Mouse (Mus musculus) MEL (cell line): ENCODE measurements at regions not wholly inside any gene's neighbourhood (a gene's known extent, or its start where the extent isn't known, plus 50 kb on each side); places are given as distances from the start of the nearest gene placed in this dataset.

Experiments
- DNase-seq: peaks from one replicate; pipeline ENCODE4 v3.0.0; 2011; ENCODE audit warnings: low read depth, low spot score
- H3K27ac ChIP-seq: 2 replicates; pipeline ENCODE4 v1.5.1; 2012; ENCODE audit warnings: low read depth, mild to moderate bottlenecking, control low read depth, low read length, moderate library complexity; ENCODE audit not compliant: control insufficient read depth
- H3K27me3 ChIP-seq, 2 experiments: fragments of 150-350 bp in 1 of 2; sonication (generic) in 1 of 2; 2 replicates each; pipeline ENCODE4 v1.6.1; 2012; ENCODE audit warnings: low read length in 2 of 2, mild to moderate bottlenecking in 2 of 2, improper control_type of control experiment in 1 of 2, moderate library complexity in 1 of 2; ENCODE audit not compliant: insufficient read depth in 2 of 2, control insufficient read depth in 1 of 2
- H3K36me3 ChIP-seq, 2 experiments: 2 replicates each; pipeline ENCODE4 v1.6.1; 2012 to 2014; ENCODE audit warnings: low read length in 2 of 2, improper control_type of control experiment in 1 of 2, inconsistent platforms in 1 of 2, mild to moderate bottlenecking in 1 of 2; ENCODE audit not compliant: insufficient read depth in 2 of 2, control insufficient read depth in 1 of 2
- H3K4me1 ChIP-seq, 2 experiments: fragments of 150-350 bp in 1 of 2; sonication (generic) in 1 of 2; 2 replicates each; pipeline ENCODE4 v1.6.1; 2012; ENCODE audit warnings: low read length in 2 of 2, improper control_type of control experiment in 1 of 2, mild to moderate bottlenecking in 1 of 2; ENCODE audit not compliant: insufficient read depth in 2 of 2, control insufficient read depth in 1 of 2
- H3K4me3 ChIP-seq, 2 experiments: fragments of 150-350 bp in 1 of 2; sonication (generic) in 1 of 2; 2 replicates each; pipeline ENCODE4 v1.5.1; 2012; ENCODE audit warnings: low read depth in 2 of 2, low read length in 2 of 2, mild to moderate bottlenecking in 2 of 2, moderate library complexity in 2 of 2, control low read depth in 1 of 2, improper control_type of control experiment in 1 of 2; ENCODE audit not compliant: control insufficient read depth in 1 of 2, insufficient read depth in 1 of 2
- H3K79me2 ChIP-seq: 2 replicates; pipeline ENCODE4 v1.6.1; 2012; ENCODE audit warnings: mild to moderate bottlenecking, low read length, moderate library complexity; ENCODE audit not compliant: control insufficient read depth, poor library complexity, insufficient read depth
- H3K9ac ChIP-seq: 2 replicates; pipeline ENCODE4 v1.6.1; 2012; ENCODE audit warnings: low read depth, mild to moderate bottlenecking, control low read depth, low read length, moderate library complexity; ENCODE audit not compliant: control insufficient read depth, poor library complexity, severe bottlenecking
- H3K9me3 ChIP-seq: fragments of 150-350 bp; sonication (generic); replicated peaks from 2 replicates; pipeline ENCODE4 v1.6.1; 2012; ENCODE audit warnings: mild to moderate bottlenecking, low read length, improper control_type of control experiment, moderate library complexity; ENCODE audit not compliant: insufficient read depth
- BHLHE40 ChIP-seq: IDR thresholded peaks from 2 replicates; pipeline ENCODE4 v1.6.1; 2012; ENCODE audit warnings: low read depth, mild to moderate bottlenecking, inconsistent platforms, low read length, improper control_type of control experiment, borderline replicate concordance
- CHD1 ChIP-seq: IDR thresholded peaks from 2 replicates; pipeline ENCODE4 v1.6.1; 2012; ENCODE audit warnings: low read depth, mild to moderate bottlenecking, inconsistent platforms, low read length, improper control_type of control experiment
- CHD2 ChIP-seq: IDR thresholded peaks from 2 replicates; pipeline ENCODE4 v1.6.1; 2011; ENCODE audit warnings: low read length, improper control_type of control experiment
- CTCF ChIP-seq, 3 experiments: IDR thresholded peaks in 2 of 3; conservative IDR thresholded peaks in 1 of 3; 2 replicates each; pipeline ENCODE4 v1.5.1; 2011 to 2012; ENCODE audit warnings: low read length in 3 of 3, low read depth in 2 of 3, mild to moderate bottlenecking in 2 of 3, improper control_type of control experiment in 1 of 3, inconsistent platforms in 1 of 3, mixed read lengths in 1 of 3, moderate library complexity in 1 of 3; ENCODE audit not compliant: control insufficient read depth in 1 of 3, insufficient read depth in 1 of 3, poor library complexity in 1 of 3, severe bottlenecking in 1 of 3
- E2F4 ChIP-seq: IDR thresholded peaks from 2 replicates; pipeline ENCODE4 v1.6.1; 2011; ENCODE audit warnings: low read depth, low read length, improper control_type of control experiment, borderline replicate concordance
- ELF1 ChIP-seq: IDR thresholded peaks from 2 replicates; pipeline ENCODE4 v1.6.1; 2014; ENCODE audit warnings: low read depth, mild to moderate bottlenecking, inconsistent platforms, low read length, improper control_type of control experiment, moderate library complexity
- ETS1 ChIP-seq: IDR thresholded peaks from 2 replicates; pipeline ENCODE4 v1.6.1; 2012; ENCODE audit warnings: low read depth, mild to moderate bottlenecking, inconsistent platforms, low read length, improper control_type of control experiment, moderate library complexity
- GATA1 ChIP-seq: IDR thresholded peaks from 2 replicates; pipeline ENCODE4 v1.6.1; 2011; ENCODE audit warnings: low read depth, low read length, improper control_type of control experiment
- JUND ChIP-seq: IDR thresholded peaks from 2 replicates; pipeline ENCODE4 v1.6.1; 2011; ENCODE audit warnings: low read depth, mild to moderate bottlenecking, improper control_type of control experiment, low read length
- KAT2A ChIP-seq: conservative IDR thresholded peaks from 2 replicates; pipeline ENCODE4 v1.6.1; 2012; ENCODE audit warnings: low read depth, low read length, improper control_type of control experiment, inconsistent platforms
- MAFK ChIP-seq: IDR thresholded peaks from 2 replicates; pipeline ENCODE4 v1.6.1; 2011; ENCODE audit warnings: low read depth, mild to moderate bottlenecking, low read length, improper control_type of control experiment, borderline replicate concordance
- MEF2A ChIP-seq: IDR thresholded peaks from 2 replicates; pipeline ENCODE4 v1.6.1; 2014; ENCODE audit warnings: low read depth, mild to moderate bottlenecking, inconsistent platforms, low read length, improper control_type of control experiment; ENCODE audit not compliant: poor library complexity, insufficient replicate concordance, severe bottlenecking; ENCODE audit errors: extremely low read depth
- MYC ChIP-seq: IDR thresholded peaks from 2 replicates; pipeline ENCODE4 v1.6.1; 2011; ENCODE audit warnings: low read depth, mild to moderate bottlenecking, low read length, improper control_type of control experiment, moderate library complexity
- NRF1 ChIP-seq: IDR thresholded peaks from 2 replicates; pipeline ENCODE4 v1.6.1; 2014; ENCODE audit warnings: low read depth, mild to moderate bottlenecking, inconsistent platforms, low read length, improper control_type of control experiment, moderate library complexity; ENCODE audit not compliant: poor library complexity, insufficient read depth, severe bottlenecking
- RAD21 ChIP-seq: IDR thresholded peaks from 2 replicates; pipeline ENCODE4 v1.6.1; 2011; ENCODE audit warnings: mild to moderate bottlenecking, low read depth, low read length, improper control_type of control experiment
- RCOR1 ChIP-seq: IDR thresholded peaks from 2 replicates; pipeline ENCODE4 v1.6.1; 2012; ENCODE audit warnings: low read depth, mild to moderate bottlenecking, inconsistent platforms, low read length, improper control_type of control experiment
- SMC3 ChIP-seq: IDR thresholded peaks from 2 replicates; pipeline ENCODE4 v1.6.1; 2011; ENCODE audit warnings: low read depth, low read length, improper control_type of control experiment
- TAL1 ChIP-seq: IDR thresholded peaks from 2 replicates; pipeline ENCODE4 v1.6.1; 2012; ENCODE audit warnings: mild to moderate bottlenecking, inconsistent platforms, low read length, moderate library complexity, mixed read lengths
- TBP ChIP-seq: IDR thresholded peaks from 2 replicates; pipeline ENCODE4 v1.8.0; 2011; ENCODE audit warnings: low read depth, low read length, improper control_type of control experiment
- TCF12 ChIP-seq: IDR thresholded peaks from 2 replicates; pipeline ENCODE4 v1.6.1; 2014; ENCODE audit warnings: low read depth, mild to moderate bottlenecking, inconsistent platforms, low read length, improper control_type of control experiment, moderate library complexity
- USF2 ChIP-seq, 2 experiments: IDR thresholded peaks; 2 replicates each; pipeline ENCODE4 v1.6.1; 2011 to 2012; ENCODE audit warnings: improper control_type of control experiment in 2 of 2, low read length in 2 of 2, borderline replicate concordance in 1 of 2, inconsistent platforms in 1 of 2, low read depth in 1 of 2, mild to moderate bottlenecking in 1 of 2; ENCODE audit not compliant: insufficient read depth in 1 of 2
- ZC3H11A ChIP-seq: IDR thresholded peaks from 2 replicates; pipeline ENCODE4 v1.6.1; 2012; ENCODE audit warnings: low read depth, mild to moderate bottlenecking, inconsistent platforms, low read length, improper control_type of control experiment

DNA sequence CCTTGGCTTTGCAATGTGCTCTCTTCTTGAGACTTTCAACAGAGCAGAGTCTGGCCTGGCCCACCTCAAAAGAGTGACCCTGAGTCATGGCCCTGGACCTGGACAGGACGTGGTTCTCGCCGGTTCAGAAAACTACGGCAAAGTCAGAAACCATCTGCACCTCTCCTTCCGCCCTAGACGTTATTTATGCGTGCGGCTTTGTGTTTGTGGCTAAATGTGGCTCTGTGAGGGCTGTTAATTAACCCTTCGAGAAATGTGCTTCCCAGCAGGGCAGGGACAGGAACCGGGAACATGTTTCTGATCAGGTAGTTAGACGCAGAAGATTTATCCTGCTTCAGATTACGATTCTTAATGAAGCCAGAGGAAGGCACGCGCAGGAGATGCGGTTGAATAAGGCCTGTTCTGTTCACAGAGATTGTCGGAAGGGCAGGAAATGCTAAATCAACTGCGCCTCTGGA, 137.6 kb upstream of the Haao start:
- TF ChIP-seq RAD21 (no peak), GATA1 (no peak), ELF1 (no peak), E2F4 (no peak), MYC (no peak), BHLHE40 (no peak), KAT2A (no peak), USF2 (IDR thresholded peaks at IDR 0.05; ENCODE audit: borderline replicate concordance in 1 of 2, insufficient read depth in 1 of 2, low read depth in 1 of 2, low read length in 2 of 2) (no peak), ZC3H11A (no peak), TBP (no peak)
- Histone ChIP-seq H3K79me2 (no peaks in the 10 kb centered on the region), H3K4me3 (no peak overlapping the region), H3K9me3 (no peaks in the 10 kb centered on the region), H3K27me3 (no peaks in the 10 kb centered on the region), H3K27ac (no peak overlapping the region), H3K4me1 (peaks cover 4 to 18% of the 10 kb centered on the region in 2 experiments), H3K36me3 (peaks cover 0 to 12% of the 10 kb centered on the region in 2 experiments; a peak in 2 of 4 replicates), H3K9ac (no peak overlapping the region)
- no peak for DNase-seq

DNA sequence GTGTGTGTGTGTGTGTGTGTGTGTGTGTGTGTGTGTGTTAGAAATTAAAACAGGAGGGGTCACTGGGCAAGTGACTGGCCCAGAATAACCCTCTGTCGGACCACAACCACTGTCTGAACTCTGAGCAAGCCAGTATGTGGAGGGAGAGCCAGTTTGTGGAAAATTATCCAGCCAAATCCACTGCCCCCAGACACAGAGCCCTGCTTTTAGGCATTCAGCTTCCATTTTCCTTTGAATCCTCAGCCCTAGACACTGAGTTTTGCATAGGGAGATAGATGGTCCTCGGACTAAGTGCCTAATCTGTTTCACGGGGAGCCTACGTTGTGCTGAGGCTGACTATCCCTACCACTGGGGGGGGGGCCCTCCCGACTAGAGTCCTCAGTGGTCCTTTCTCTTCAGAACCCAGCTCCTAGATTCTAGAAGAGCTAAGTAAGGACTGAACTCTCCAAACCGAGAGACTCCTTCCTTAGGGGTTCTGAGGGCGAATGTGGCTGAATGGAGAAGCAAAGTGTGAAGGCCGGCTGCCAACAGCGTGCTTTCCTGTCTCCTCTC, 136.2 kb upstream of the Haao start:
- peaks cover 0 to 6% of the 10 kb centered on the region in 2 experiments; a peak in 1 of 4 replicates for H3K4me1 ChIP-seq
- TF ChIP-seq ETS1 (no peak), GATA1 (no peak), ELF1 (no peak), NRF1 (no peak), CTCF (IDR thresholded peaks at IDR 0.05 in 2 of 3, conservative IDR thresholded peaks at IDR 0.05 in 1 of 3; ENCODE audit: control insufficient read depth in 1 of 3, insufficient read depth in 1 of 3, low read depth in 2 of 3, low read length in 3 of 3, poor library complexity in 1 of 3, severe bottlenecking in 1 of 3) (peak; percentile 44 to 64 (median 50)), RAD21 (no peak), TCF12 (no peak), MAFK (no peak), TAL1 (no peak), USF2 (IDR thresholded peaks at IDR 0.05; ENCODE audit: borderline replicate concordance in 1 of 2, insufficient read depth in 1 of 2, low read depth in 1 of 2, low read length in 2 of 2) (no peak), RCOR1 (no peak), MEF2A (no peak), SMC3 (peak; percentile 55), CHD2 (no peak), JUND (no peak), TBP (no peak), CHD1 (no peak)
- H3K79me2 ChIP-seq, result no peaks in the 10 kb centered on the region
- H3K27me3 ChIP-seq, result no peaks in the 10 kb centered on the region
- H3K4me3 ChIP-seq, result no peak overlapping the region
- no peak overlapping the region for H3K27ac ChIP-seq
- peaks cover 0 to 5% of the 10 kb centered on the region in 2 experiments; a peak in 1 of 4 replicates for H3K36me3 ChIP-seq
- DNase-seq, result no peak
- H3K9me3 ChIP-seq, result no peaks in the 10 kb centered on the region
- no peak overlapping the region for H3K9ac ChIP-seq
